ENCODE assay signal across 20 mouse cellular contexts in the genomic region with DNA sequence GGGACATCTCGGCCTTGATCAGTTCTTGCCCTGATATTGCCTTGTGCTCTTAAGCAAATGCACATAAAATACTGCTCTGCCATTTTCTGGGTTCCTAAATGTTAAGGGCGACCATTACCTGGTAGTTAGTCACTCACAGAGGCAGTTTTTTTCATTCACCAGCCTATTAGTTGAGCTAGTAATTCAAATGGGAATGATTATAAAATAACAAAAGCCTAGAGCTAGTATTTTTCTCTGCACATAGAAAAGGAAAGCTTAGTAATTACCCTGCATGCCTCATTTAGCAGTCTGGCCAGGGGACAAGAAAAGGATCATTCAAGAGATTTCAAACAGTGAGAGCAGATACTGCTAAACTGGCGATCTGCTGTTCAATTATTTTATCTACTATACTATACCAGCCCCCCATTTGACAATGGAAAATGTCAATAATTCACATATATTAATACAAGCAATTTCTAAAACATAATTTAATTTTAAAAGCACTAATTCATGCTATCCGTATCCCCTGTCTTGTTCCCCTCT.
"Had no signal": no experiment of that assay in that cellular context is flagged by ENCODE, and none has a peak within 500 bp of the region (broad histone marks: within the 10 kb centered on the region; RNA-seq: fewer than 3 reads in every experiment).

No protein-coding gene starts in this region.

- H3K4me1 ChIP-seq: limb, embryonic 12.5 days; limb, embryonic 15.5 days; midbrain, embryonic 12.5 days; neural tube, embryonic 12.5 days had no signal

- H3K9ac ChIP-seq: limb, embryonic 12.5 days; limb, embryonic 15.5 days; liver, embryonic 14.5 days; liver, postnatal 0 days; lung, embryonic 14.5 days; midbrain, embryonic 12.5 days; neural tube, embryonic 12.5 days had no signal

- H3K4me2 ChIP-seq: limb, embryonic 12.5 days; limb, embryonic 15.5 days; liver, embryonic 11.5 days; lung, embryonic 14.5 days; midbrain, embryonic 12.5 days; neural tube, embryonic 12.5 days had no signal

- H3K27me3 ChIP-seq: limb, embryonic 12.5 days; limb, embryonic 15.5 days; midbrain, embryonic 12.5 days; neural tube, embryonic 12.5 days had no signal

- H3K36me3 ChIP-seq: limb, embryonic 12.5 days; limb, embryonic 15.5 days; midbrain, embryonic 12.5 days; neural tube, embryonic 12.5 days had no signal

- ATAC-seq: liver, postnatal 0 days; lung, postnatal 0 days; midbrain, embryonic 16.5 days had no signal

- DNase-seq: kidney, adult 9 months; kidney, postnatal 14 days; kidney, postnatal 4 days; left cerebral cortex, postnatal 4 days; liver, postnatal 0 days; lung, embryonic 14.5 days; retina, postnatal 1 day; thymus, adult 2 months; thymus, postnatal 14 days; thymus, postnatal 4 days had no signal

- H3K9me3 ChIP-seq: limb, embryonic 12.5 days; limb, embryonic 15.5 days; midbrain, embryonic 12.5 days; neural tube, embryonic 12.5 days had no signal

- H3K4me3 ChIP-seq: limb, embryonic 12.5 days; limb, embryonic 15.5 days; midbrain, embryonic 12.5 days; neural tube, embryonic 12.5 days had no signal

- H3K27ac ChIP-seq: limb, embryonic 12.5 days; limb, embryonic 15.5 days; liver, embryonic 14.5 days; macrophage; midbrain, embryonic 12.5 days; neural tube, embryonic 12.5 days; stomach, postnatal 0 days had no signal
